Mouse (Mus musculus) hindlimb bud, embryonic 11.5 days (tissue): Measurements from ENCODE around the gene Gas2.

Experiments used
- DNase-seq: peaks from one replicate; pipeline ENCODE4 v3.0.0-alpha.2; 2012; ENCODE audit warnings: low read depth, low spot score; ENCODE audit errors: extremely low spot score

Gene Gas2

DNA sequence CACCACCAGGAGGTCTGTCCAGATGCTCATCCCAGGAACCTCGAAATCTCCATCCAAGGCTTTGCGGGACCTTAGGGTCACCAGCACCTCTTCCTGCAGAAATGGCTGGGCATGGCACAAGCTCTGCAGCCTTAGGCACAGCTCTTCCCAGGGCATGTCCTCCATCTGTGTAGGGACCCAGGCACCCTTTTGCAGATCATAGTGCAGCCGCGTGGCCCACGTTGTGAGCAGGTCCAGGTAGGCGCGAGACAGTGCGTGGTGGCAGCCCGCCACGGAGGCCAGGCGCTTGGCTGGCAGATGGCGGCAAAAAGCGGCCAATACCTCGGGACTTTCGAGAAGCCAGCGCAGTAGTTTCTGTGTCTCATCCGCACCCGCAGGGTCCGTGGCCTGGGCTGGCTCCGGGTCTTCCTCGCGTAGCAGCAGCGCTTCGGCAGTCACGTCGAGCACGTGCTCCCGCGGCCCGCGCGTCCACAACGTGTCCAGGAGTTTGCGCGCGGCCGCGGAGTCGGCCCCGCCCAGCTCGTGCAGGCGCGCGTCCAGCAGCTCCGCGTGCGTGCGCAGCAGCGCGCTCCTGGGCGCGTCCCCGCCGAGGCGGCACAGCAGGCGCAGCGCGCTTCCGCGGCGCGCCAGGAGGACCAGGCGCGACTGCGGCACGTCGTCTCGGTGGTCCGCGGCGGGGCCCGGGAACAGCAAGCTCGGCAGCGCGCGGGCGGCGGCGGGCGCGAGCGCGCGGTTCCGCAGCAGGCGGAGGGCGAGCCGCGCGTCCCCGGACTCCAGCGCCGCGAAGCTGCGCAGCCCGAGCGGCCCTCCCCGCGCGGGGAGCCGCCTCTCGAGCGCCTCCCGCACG, at the start of gene Gas2:
TSS of gene Gas2 (plus strand) at position 766 of the 847 bp plus-strand sequence.
- no peak for DNase-seq

DNA sequence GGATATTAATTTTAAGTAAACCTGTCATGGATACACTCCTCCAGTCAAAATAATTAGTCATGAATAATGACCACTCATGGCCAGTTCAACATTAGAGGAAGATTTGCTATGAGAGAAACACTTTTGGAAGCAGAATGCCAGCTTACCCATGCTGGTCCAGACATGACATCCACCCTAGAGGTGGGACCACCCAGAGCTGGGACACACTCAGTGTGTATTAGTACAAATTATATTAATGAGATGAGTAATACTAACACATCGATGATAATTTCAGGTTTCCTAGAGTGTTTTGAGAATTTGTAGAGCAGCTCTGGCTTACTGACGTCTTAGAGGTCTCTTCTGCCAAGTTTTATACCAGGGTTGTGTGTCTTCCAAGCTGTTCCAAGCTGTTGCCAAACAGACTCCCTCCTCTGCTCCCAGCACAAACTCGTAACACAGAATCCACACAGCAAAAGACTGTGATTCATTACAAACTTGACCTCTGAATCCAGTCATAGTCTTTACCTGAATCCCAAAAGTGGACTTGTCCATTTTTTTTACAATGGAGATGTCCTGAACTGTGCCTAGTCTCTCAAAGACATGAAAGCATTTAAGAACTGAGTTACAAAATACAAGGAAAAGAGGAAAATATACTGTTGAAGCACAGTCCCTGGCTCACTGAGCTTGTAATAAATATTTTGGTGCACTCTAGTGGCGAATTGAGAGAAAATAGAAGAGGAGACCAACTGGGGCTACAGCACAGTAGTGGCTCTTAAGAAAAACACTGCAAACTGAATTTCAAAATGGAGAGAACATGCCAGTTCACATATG, 46.1 kb upstream of the Gas2 start:
- no peak for DNase-seq

DNA sequence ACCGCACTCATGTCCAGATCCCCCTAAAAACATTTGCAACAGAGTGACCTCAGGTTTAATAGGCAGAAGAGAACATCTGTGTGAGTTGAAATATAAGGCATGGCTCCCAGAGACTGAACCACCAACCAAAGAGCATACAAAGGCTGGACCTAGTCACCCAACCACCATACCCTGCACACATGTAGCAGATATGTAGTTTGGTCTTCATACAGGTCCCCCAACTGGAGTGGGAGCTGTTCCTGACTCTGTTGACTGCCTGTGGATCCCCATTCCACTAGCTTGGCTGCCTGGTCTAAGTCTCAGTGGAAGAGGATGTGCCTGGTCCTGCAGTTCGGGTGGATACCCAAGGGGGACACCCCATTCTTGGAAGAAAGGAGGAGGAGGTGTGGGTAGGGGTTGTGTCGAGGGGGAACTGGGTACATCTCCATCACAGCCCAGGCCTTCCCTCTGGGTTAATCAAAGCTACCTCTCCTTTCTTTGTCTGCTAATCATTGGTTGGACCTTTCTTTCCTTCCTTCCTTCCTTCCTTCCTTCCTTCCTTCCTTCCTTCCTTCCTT, 45.5 kb upstream of the Gas2 start:
- DNase-seq = no peak

DNA sequence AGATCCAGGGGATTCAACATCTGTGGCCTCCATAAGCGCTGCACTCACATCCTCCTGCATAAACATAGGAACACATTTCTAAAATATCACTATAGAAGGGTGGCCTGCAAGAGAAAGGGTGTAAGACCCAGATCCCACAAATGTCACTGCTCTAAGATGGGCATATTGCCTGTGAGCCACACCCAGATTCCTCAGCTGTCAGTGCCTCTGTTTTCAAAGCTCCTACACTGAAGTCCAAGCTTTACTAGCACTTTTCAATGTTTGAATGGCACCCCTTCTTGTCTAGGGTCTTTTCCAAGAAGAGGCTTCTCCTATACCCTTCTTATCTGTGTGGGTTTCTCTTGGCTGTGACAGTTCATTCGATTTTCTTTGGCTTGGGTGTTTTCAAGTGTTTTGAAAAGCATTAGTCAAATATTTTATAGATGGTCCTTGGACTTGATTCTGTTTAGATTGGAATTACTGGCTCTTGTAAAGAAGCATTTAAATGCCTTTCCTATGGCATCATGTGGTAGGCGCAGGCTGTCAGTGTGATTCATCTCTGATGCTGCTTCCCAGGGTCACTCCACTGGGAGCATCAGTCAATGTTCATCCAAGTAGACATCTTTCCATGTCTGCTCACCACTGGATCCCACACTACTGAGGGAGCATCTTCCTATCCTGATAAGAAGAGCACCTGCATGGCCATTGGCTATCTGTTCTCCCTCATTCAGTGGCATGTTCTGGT, 43.4 kb upstream of the Gas2 start:
- DNase-seq = no peak

DNA sequence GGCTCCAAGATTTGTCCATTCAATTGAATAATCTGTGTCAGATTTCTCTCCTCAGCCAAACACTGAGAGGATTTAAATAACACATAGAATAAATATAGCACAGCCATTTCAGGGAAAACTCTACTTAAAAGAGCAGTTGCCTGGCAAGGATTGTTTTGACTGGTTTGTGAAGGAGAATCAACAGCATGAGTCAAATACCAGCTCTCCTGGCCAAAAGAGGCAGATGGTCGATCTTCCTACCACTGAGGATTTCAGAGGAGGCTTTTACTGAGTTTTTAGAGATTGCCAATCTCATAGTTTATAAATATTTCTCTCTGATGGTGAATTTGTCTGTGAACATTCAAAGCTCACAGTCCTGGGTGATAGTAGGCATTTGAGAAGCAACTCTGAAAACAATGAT, 41.9 kb upstream of the Gas2 start:
- DNase-seq = no peak

DNA sequence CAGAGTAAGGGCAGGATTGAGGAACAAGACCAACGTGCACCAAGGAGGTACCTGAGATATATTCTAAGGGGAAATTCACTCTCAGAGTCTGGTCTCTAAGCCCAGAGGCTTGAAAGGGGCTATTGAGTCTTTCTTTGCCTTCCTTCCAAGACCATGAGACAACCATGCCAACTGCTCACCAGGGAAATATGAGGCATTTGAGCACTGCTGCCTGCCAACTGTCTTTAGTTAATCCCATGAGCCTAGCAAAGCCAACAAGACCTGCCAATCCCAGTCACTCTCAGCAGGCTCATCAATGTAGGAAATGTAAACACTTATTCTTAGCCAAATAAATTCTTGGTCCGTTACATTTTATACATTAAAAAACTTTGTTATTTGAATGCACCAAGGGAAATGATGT, 40.3 kb upstream of the Gas2 start:
- DNase-seq = no peak

DNA sequence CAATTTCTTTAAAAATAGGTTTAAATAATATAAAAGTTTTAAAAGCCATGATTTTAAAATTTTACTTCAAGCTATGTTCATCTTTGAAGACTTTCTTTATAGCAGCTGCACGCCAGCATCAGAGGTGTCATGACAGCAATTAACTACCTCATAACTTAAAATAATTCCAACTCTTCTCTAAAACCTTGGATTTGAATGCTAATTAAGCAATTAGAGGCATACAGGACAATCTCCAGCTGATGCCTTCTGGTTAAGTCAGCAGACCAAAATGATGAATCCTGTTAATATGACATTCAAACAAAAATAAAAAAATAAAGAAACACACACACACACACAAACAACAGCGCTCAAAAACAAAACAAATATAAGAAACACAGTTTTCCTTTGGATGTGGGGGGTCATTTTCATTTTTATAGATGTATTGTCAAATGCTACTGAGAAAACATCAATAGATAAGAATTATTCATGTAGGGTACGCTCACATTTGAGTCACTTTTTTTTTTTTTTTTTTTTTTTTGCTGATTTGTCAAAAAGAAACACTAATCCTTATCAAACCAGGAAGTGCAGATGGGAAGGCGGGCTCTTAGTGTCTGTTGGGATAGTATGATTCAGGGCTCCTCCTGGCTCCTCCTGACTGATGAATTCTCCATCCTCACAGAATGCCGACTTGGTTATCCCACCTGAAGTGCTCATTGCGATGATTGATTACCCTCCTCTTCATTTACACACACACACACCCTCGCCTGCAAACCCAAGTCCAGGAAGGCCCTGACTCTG, 38.1 kb upstream of the Gas2 start:
- DNase-seq = no peak

DNA sequence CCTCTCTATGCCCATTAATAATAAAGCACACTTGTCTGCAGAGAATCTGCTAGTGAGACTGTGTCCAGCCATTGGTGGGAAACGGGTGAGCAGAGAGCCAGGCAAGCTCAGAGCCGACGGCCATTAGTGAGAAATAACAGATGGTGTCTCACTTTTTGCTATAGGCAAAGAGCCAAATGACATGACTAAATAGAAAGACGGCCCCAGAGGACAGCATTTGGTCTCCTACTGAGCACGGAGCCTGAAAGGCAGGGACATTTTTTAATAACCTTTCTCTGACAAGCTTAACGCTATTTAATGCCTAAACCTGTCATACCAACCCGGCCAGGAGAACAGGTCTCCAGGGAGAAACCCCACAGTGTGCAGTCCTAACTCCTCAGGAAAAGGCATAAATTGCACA, 29.9 kb upstream of the Gas2 start:
- DNase-seq = peak; percentile 33

DNA sequence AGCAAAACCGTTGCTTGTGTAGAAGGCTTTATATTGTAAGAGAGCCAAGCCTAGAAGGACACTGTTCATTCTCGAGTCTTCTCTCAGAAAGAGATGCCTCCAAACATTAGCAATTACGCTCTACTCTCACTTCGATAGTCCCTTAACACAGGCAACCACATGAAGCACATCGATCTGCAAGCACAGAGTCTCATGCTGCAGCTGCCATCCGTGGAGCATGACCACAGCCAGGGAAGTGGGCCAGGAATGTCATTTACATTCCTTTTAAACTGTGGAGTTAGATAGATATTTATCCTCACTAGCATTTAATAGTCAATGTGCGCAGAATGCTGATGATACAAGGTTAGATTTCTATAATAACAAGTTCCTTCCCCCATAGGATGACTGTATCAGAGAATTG, 21.3 kb upstream of the Gas2 start:
- no peak for DNase-seq

DNA sequence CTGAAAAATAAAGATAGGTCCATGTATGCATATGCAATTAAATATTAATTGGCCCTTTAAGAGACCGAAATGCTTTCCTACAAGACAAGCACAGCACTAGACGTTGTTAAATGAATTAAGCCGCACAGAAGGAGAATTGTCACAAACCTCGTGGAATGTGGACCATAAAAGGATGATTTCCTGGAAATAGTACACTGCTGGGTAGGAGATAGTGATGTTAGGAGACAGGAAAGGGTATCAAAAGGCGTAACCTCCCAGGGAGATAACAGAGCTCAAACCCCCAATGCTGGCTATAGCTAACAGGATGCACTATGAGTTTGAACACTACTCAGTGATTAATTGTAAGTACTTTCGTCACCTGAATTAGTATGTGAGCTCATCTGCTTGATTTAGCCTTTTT, 10.9 kb upstream of the Gas2 start:
- DNase-seq = no peak

DNA sequence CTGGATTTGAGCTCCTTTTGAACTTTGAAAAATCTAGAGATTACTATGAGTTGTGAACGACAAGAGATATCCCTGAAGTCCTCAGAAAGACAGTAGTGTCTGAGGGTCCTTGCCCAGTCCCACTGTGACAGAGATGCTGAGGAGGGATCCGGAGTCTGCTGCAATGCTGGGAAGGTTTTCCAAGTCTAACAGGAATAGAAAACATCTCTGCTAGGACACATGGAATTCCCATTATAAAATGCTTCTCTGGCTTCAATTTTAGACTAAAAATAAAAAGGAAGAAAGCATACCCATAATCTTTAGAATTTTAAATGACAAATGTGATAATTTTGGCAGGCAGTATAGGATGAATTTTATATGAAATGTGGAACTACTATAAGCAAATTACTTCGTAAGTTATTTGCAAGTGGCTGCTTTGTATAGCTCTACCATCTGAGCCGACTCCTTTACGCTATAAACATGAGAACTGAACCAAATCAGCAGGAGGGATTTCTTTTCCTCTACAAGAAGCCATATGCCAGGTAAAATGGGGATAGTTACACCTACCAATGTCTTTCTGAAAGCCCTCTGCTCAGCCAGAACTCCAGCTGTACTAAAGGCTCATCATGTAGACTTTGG, 9.8 kb upstream of the Gas2 start:
- no peak for DNase-seq

DNA sequence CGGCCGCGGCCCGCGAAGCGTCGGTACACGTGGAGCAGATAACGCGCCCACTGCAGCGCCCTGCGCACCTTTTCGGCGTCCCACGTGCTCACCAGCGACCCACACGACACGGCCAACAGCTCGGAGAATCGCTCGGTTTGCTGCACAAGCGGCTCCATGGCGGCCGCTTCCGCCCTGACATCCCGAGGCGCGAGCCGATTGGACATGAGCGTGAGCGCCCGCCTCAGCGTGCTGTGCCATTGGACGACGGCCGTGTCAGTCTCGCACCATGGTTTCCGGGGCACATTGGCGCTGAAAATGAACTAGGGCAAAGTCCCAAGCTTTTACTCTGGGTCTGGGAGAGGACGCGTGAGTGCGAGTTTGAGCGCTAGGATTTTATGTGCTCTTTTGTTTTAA, 280 bp downstream of the Gas2 start, which contains the start of gene Fancf:
TSS of gene Fancf (minus strand) at position 171 of the 396 bp plus-strand sequence.
- DNase-seq = peak; percentile 84

DNA sequence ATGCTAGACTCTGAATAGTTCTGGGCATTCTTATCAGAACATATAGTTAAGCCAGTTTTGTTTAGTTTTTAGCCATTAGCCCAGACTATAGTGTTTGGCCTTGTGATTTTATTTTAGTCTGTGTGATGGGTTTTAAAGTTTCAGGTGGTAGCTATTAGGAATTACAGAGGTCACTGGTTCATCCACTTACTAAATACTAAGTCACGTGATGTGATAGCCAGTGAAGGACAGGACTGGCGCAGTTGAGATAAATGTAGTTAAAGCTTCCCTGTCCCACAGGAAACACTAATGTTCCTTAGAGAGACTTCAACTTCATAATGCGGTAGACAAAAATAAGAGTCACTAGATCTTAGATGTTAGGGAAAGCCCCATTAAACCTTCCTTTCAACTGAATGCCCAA, 1.0 kb downstream of the Gas2 start:
- DNase-seq = no peak

DNA sequence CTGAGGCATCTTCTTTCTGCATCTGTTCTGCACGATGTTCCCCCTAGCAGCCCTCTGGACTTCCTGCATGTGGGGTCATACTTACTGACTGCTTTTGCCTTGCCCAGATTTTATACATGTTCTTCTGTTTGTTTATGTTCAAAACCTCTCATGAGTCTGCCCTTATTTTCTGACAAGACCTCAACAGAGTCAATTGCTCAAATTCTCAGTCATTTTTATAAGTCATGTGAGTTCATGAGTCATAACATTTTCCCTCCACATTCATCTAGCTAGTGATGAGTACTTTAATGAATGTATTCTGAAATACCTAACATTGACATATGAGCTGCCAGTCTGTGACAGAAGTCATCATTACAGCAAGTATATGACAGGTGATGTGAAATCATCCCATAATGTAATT, 3.5 kb downstream of the Gas2 start:
- no peak for DNase-seq

DNA sequence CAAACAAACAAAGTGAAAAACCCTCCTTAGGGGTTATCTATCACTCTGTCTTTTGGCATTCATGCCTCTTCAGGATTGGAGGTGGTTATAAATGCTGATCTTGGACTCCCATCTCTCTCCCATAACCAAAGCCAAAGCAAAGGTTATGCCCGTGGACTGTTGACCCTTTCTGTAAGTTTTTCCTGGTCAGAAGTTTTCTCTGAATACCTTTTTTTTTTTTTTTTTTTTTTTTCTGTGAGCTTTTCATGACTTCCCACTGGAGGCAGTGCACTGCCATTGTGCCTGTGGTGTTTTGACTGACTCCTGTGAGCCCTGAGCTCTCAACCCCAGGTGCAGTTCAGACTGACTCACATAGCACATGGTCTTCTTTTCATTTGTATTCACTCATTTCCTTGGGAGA, 6.2 kb downstream of the Gas2 start:
- no peak for DNase-seq

DNA sequence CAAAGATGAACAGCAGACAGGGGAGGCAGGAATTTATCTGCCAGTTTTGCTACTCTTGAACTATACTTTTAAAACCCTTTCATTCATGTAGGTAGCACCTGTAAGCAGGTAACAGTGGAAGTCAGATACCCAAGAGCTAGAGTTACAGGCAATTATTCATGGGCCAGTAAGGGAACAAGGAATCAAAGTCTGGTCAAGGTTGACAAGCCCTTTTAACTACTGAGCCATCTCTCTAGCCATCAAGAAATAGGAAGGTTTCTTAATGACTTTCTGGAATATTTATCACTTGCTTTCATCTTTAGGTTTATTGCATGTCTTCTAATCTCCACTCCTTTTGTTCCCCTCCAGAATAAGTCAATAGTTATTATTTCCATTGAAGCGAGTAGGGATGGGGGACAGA, 10.2 kb downstream of the Gas2 start:
- no peak for DNase-seq

DNA sequence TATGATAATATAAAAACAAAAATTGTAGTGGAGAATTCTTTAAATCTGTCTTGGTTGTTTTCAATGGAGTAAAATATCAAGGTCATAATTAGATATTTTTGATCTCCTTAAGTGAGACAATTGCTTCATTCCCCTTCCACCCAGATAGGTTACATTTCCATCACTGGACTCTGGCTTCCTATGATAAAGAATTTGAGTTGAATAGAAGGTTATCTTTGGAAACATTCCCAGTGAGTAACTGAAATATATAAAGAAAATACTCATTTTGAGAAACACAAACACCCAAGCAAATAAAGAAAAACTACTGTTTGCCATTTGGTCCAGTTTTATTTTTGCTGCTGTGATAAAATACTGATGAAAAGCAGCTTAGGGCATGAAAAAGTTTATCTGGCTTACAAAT, 10.8 kb downstream of the Gas2 start:
- DNase-seq = no peak

DNA sequence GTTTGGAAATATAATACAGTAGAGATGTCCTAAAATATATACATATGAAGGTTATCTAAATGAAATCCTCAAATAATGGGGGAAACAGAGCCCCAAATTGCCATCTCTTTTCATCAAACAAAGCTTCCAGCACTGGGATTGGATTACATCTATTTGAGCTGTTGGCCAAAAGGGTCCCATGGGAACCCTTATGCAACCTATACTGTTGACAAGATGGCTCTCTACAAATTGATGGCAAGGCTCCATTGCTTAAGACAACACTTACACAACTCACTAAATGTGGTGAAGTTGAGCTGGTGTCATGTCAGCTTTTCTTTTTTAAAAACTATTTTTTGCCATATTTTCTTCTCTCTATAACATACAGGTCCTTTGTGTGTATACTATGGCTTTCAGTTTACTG, 14.5 kb downstream of the Gas2 start:
- no peak for DNase-seq

DNA sequence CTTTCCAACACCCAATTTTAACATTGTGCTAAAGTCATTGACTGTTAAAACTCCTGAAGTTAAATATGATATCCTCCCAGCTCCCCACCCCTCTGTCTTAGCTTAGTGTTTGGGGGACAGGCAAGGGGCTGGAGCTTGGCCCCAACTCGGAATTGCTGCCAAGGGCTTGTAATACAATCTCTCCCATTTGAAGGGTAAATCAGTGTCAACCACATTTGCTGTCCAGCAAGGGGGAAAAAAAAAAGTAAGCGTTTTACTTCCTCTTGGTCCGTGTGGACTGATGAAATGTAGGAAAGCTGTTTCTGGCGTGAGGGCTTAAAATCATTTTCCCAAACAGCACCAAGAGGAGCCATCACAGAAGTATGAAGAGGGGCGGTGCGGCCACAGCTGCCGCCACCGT, 16.9 kb downstream of the Gas2 start:
- DNase-seq = no peak

DNA sequence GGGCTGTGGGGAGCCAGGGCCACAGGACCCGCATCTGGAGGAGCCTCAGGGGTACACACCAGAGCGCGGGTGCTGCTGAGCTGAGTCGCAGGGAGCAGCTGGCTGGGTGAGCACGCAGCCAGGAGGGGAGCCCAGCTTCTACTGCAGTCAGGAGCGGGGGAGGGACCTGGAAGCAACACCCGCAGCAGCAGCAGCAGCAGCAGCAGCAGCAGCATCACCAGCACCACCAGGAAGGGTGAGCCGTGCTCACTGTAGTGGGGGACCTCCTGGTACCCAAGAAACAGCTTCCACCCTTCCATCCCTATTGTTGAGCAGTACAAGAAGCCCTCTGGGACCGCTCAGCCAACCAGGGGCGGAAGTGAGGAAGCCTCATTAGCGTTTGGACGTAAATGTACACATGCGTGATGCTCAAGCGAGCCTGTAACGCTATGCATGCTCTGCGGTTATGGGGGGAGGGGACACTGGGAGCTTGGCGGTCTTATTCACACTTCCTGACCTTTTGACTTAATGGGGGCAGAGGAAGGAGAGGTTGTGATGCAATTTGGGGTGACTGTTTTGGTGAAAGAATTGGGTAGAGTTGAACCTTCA, 17.4 kb downstream of the Gas2 start:
- no peak for DNase-seq
